Mouse (Mus musculus) intestine, embryonic 14.5 days (tissue): Measurements from ENCODE around the gene Gucy2g. TPM values are rescaled to one million over a fixed set of nuclear protein-coding genes. Genes with fewer than 3 reads are reported as not detected.

Experiments
- ATAC-seq: fragments of 200-750 bp; cut with Nextera tagmentation; replicated peaks from 2 replicates; pipeline ENCODE4 v1.8.0; 2017; ENCODE audit warnings: low read depth, moderate number of reproducible peaks, moderate TSS enrichment, moderate library complexity; ENCODE audit not compliant: low FRiP score, low TSS enrichment
- DNase-seq: peaks from one replicate; pipeline ENCODE4 v3.0.0-alpha.2; 2018; ENCODE audit warnings: low spot score
- H3K27ac ChIP-seq: fragments of 300-500 bp; sonication (generic); 2 replicates; pipeline ENCODE4 v1.5.1; 2014; ENCODE audit warnings: low read depth, mild to moderate bottlenecking, control low read depth
- H3K27me3 ChIP-seq: fragments of 300-500 bp; sonication (generic); replicated peaks from 2 replicates; pipeline ENCODE4 v1.6.1; 2014; ENCODE audit warnings: low read length, control low read depth; ENCODE audit not compliant: control insufficient read depth, insufficient read depth
- H3K36me3 ChIP-seq: fragments of 300-500 bp; sonication (generic); 2 replicates; pipeline ENCODE4 v1.6.1; 2014; ENCODE audit warnings: low read length, control low read depth; ENCODE audit not compliant: control insufficient read depth, insufficient read depth
- H3K4me1 ChIP-seq: fragments of 300-500 bp; sonication (generic); replicated peaks from 2 replicates; pipeline ENCODE4 v1.6.1; 2014; ENCODE audit warnings: low read length, control low read depth, mixed read lengths; ENCODE audit not compliant: control insufficient read depth, insufficient read depth
- H3K4me2 ChIP-seq: fragments of 300-500 bp; sonication (generic); 2 replicates; pipeline ENCODE4 v1.6.1; 2014; ENCODE audit warnings: low read length
- H3K4me3 ChIP-seq: fragments of 300-500 bp; sonication (generic); 2 replicates; pipeline ENCODE4 v1.5.1; 2014; ENCODE audit warnings: low read depth, low read length, control low read depth, mixed read lengths
- H3K9ac ChIP-seq: fragments of 300-500 bp; sonication (generic); 2 replicates; pipeline ENCODE4 v1.6.1; 2014; ENCODE audit warnings: mild to moderate bottlenecking, low read length
- H3K9me3 ChIP-seq: fragments of 300-500 bp; sonication (generic); 2 replicates; pipeline ENCODE4 v1.6.1; 2016; ENCODE audit warnings: low read length, control low read depth; ENCODE audit not compliant: control insufficient read depth
- WGBS: fragments of 180-500 bp; shearing (Covaris S2); extraction: QIAGEN DNeasy Blood & Tissue Kit; methylation state at CpG from one replicate; pipeline ENCODE4 v1.1.7; 2014; 5-methylcytosine and 5-hydroxymethylcytosine counted together
- polyA plus RNA-seq: library from polyadenylated mRNA; unstranded; fragments of >200 nt; fragmentation: Nextera tagmentation; extraction: Ambion mirVana; gene quantifications from 2 replicates; pipeline ENCODE4 v1.2.1, GENCODE M21; 2014

Gene Gucy2g
- not detected in 2 replicates for polyA plus RNA-seq

DNA sequence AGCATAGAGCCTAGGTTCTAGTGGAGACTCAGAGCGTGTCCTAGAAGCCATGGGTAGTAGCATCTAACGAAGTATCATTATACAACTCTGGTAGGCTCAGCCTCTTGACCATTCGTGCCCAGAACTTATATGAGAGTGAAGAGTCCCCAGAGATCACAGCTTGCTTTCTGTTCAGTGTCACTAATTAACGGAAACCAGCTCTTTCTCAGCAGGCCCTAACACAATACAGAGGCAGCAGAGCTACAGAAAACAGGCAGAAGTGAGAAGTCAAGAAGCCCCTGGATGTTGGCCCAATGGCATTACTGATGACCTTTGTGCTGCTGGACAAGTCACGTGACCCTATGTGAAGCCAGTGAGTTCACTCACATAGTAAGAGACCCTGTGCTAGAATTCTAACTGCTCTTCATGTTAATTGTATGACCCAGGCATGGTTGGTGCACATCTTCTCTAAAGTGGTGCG lies at the start of gene Gucy2g:
Gucy2g (minus strand) TSS at position 51 of the 460 bp plus-strand sequence.
- H3K36me3 ChIP-seq: no peaks in the 10 kb centered on the region
- ATAC-seq: no peak
- H3K4me3 ChIP-seq: no peak within 1 kb of the TSS
- 76% methylated on average over 6 of the region's 6 CpGs for WGBS
- no peaks in the 10 kb centered on the region for H3K4me1 ChIP-seq
- no peak within 1 kb of the TSS for H3K9ac ChIP-seq
- no peak within 1 kb of the TSS for H3K27ac ChIP-seq
- no peaks in the 10 kb centered on the region for H3K27me3 ChIP-seq
- H3K4me2 ChIP-seq: no peak within 1 kb of the TSS
- DNase-seq: no peak
- no peaks in the 10 kb centered on the region for H3K9me3 ChIP-seq

DNA sequence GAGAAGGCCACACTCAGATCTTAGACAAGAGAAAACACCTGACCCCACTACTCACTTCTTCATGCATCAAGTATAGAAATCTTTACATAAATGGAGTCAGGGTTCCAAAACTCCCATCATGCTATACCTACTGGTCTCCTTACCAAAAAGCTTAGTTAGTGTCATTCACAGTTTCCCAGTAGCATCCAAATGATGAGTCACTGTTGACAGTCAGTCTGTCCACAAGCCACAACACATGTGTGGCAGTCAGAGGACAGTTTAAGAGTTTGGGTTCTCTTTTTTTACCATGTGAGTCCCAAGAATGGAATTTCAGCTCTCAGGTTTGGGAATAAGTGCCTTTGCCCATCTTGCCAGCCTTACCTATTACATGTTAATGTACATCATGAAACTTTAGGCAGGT lies 47.9 kb upstream of the Gucy2g start:
- no peak for DNase-seq
- Histone ChIP-seq H3K4me1 (no peaks in the 10 kb centered on the region), H3K36me3 (peaks cover 47% of the 10 kb centered on the region), H3K27ac (no peak overlapping the region), H3K4me2 (no peak overlapping the region), H3K27me3 (no peaks in the 10 kb centered on the region), H3K9me3 (no peaks in the 10 kb centered on the region), H3K4me3 (no peak overlapping the region), H3K9ac (no peak overlapping the region)
- no peak for ATAC-seq

DNA sequence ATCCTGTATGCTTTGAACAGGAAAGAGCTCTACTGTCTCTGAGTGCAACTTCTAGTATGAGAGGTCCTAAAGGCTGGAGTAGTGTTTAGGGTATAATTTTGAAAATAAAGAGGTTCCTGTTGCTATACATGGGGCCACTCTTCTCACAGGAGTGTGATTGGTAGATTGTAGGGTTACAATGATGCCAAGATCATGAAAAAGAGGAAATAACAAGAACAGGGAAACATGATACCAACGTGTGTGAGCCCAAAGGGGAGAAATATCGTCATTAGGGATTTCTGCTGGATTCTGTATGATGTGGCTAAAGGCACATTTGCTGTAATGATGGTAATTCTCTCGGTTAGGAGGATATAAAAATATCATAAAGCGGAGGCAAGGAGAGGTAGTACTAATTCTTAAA lies 45.0 kb upstream of the Gucy2g start:
- Histone ChIP-seq H3K9me3 (no peaks in the 10 kb centered on the region), H3K4me3 (no peak overlapping the region), H3K27me3 (no peaks in the 10 kb centered on the region), H3K4me1 (no peaks in the 10 kb centered on the region), H3K9ac (no peak overlapping the region), H3K4me2 (no peak overlapping the region), H3K27ac (no peak overlapping the region), H3K36me3 (peaks cover 58% of the 10 kb centered on the region)
- 88% methylated on average over 4 of the region's 4 CpGs for WGBS
- ATAC-seq (no peak), DNase-seq (no peak)

DNA sequence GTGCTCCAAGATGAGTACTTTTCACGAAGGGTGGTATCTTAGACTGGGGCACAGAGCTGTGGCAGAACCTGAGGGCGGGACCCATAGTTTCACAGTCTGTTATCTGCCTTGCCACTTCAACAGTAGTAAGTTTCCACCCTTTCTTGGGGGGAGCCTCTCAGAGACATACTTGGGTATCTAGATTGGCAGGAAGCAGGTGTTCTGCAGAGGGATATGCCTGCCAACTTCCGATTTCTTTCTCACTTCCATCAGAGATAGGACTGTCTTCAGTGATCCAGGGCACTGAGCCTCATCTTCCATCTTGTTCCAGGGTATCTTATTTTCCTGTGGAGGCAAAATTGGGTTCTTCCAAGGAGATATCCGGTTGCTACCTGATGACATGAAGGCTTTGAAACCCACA lies 43.1 kb upstream of the Gucy2g start:
- ATAC-seq (no peak), DNase-seq (no peak)
- Histone ChIP-seq H3K27ac (no peak overlapping the region), H3K9ac (no peak overlapping the region), H3K4me3 (no peak overlapping the region), H3K4me1 (no peaks in the 10 kb centered on the region), H3K36me3 (peaks cover 63% of the 10 kb centered on the region), H3K27me3 (no peaks in the 10 kb centered on the region), H3K9me3 (no peaks in the 10 kb centered on the region), H3K4me2 (no peak overlapping the region)
- WGBS: 91% methylated on average over 4 of the region's 4 CpGs

DNA sequence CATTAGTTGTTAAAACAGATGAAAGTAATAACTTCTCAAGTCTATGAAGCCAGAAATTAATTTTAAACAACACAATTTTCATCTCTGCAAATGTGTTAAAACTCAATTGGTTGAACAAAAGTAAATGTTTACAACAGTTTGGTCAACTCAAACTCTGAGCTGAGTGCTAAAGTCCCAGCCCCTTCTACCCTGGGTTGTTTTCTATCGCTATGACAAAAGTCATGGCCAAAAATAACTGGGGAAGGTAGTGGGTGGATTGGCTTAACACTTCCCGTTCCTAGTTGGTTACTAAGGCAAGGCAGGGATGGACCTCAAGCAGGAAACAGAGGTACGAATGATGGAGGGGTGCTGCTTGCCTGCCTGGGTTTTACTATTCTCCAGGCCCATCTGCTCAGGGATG lies 35.7 kb upstream of the Gucy2g start:
- Histone ChIP-seq H3K9me3 (no peaks in the 10 kb centered on the region), H3K27me3 (no peaks in the 10 kb centered on the region), H3K4me2 (no peak overlapping the region), H3K27ac (no peak overlapping the region), H3K9ac (no peak overlapping the region), H3K36me3 (peaks cover 32% of the 10 kb centered on the region), H3K4me3 (no peak overlapping the region), H3K4me1 (no peaks in the 10 kb centered on the region)
- DNase-seq: no peak
- ATAC-seq: no peak
- 89% methylated on average over 3 of the region's 3 CpGs for whole genome bisulfite sequencing

GRCm38 (mm10) chr19:55276100-55276499 lies 35.1 kb upstream of the Gucy2g start:
- Histone ChIP-seq H3K9ac (no peak overlapping the region), H3K27me3 (no peaks in the 10 kb centered on the region), H3K9me3 (no peaks in the 10 kb centered on the region), H3K36me3 (peaks cover 26% of the 10 kb centered on the region), H3K4me3 (no peak overlapping the region), H3K4me1 (no peaks in the 10 kb centered on the region), H3K4me2 (no peak overlapping the region), H3K27ac (no peak overlapping the region)
- 87% methylated on average over 4 of the region's 4 CpGs for WGBS
- ATAC-seq (no peak), DNase-seq (no peak)

DNA sequence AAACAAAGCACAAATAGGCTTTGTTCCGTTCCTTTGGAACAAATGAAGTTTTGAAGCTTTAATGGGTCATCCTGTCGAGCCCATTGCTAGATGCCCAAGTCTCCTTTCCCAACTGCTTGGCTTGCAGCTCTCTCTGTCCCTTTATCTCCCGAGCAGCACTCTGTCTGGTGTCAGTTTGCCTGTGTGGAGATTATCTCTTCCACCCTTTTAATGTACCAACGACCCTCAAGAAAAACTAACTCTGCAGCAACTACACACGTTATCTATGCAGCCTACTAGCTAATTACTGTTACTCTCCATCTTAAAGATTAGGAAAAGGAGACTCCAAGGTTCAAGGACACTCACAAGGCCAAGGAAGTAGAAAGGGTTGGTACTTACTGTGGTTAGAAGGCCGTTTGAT lies 32.3 kb upstream of the Gucy2g start:
- Histone ChIP-seq H3K9me3 (no peaks in the 10 kb centered on the region), H3K36me3 (peaks cover 8% of the 10 kb centered on the region; the same call in 1 of the 2 replicates), H3K27me3 (no peaks in the 10 kb centered on the region), H3K27ac (no peak overlapping the region), H3K4me3 (no peak overlapping the region), H3K4me1 (no peaks in the 10 kb centered on the region), H3K4me2 (no peak overlapping the region), H3K9ac (no peak overlapping the region)
- DNase-seq (no peak), ATAC-seq (no peak)
- WGBS: 75% methylated on average over 6 of the region's 6 CpGs

GRCm38 (mm10) chr19:55271448-55271847 lies 30.4 kb upstream of the Gucy2g start:
- ATAC-seq (0 out of 2 replicates have a peak, but pooled peaks have one; percentile 47), DNase-seq (no peak)
- Histone ChIP-seq H3K9ac (no peak overlapping the region), H3K4me2 (no peak overlapping the region), H3K27me3 (no peaks in the 10 kb centered on the region), H3K36me3 (peaks cover 8% of the 10 kb centered on the region; the same call in 1 of the 2 replicates), H3K9me3 (no peaks in the 10 kb centered on the region), H3K4me3 (no peak overlapping the region), H3K4me1 (no peaks in the 10 kb centered on the region), H3K27ac (peak overlapping the region; percentile 33; the same call in 1 of the 2 replicates)
- WGBS: 34% methylated on average over 3 of the region's 3 CpGs

DNA sequence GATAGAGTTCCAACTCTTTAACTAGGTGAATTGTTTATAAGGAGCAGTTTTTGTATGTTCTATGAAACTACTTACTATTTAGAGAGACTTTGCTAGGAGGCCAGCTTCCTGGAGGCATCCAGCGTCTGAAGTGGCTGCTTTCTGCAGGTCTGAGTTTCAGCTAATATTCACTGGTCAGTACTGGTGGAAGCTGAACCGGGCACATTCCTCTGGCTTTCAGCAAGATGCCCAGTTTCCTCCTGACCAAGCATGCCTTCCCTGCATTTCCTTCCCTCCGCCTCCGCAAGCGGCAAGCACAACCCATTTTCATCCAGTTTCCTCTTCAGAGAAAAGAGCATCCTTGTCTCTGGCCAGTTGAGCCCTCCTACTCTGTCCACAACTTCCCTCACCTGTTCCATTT lies 28.0 kb upstream of the Gucy2g start:
- H3K9ac ChIP-seq: no peak overlapping the region
- H3K4me1 ChIP-seq: no peaks in the 10 kb centered on the region
- H3K27ac ChIP-seq: no peak overlapping the region
- H3K27me3 ChIP-seq: no peaks in the 10 kb centered on the region
- H3K36me3 ChIP-seq: peaks cover 8% of the 10 kb centered on the region; the same call in 1 of the 2 replicates
- no peaks in the 10 kb centered on the region for H3K9me3 ChIP-seq
- no peak overlapping the region for H3K4me2 ChIP-seq
- no peak overlapping the region for H3K4me3 ChIP-seq
- ATAC-seq: no peak
- no peak for DNase-seq
- 80% methylated on average over 5 of the region's 5 CpGs for WGBS
